Comparison of ENCODE assay signal across 30 mouse cellular contexts in the genomic region with DNA sequence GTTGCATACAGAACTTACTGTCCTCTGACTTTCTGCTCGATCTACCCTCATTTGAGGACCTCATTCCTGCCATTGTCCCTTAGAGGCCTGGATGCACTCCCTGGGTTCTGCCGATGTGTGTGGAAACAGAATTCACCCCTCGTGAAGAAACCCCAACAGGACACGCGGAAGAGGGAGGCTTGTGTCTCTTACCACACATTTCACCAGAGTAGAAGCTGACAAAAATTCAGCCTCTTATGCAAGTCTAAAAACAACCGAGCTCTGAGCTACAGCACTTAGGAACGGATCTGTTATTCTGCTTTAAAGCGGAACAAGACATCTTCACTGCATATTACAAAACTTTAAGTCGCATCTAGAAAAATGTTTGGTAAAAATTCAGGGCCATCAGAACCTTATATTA.
DNase-seq lines count a peak whose midpoint lies in the region; ATAC-seq and TF ChIP-seq lines count a peak whose summit lies in the region.
"Had no signal": no experiment of that assay in that cellular context is flagged by ENCODE, and none has a peak within 500 bp of the region (broad histone marks: within the 10 kb centered on the region; RNA-seq: fewer than 3 reads in every experiment).

No protein-coding gene starts in this region.

- H3K4me3 ChIP-seq in forebrain, embryonic 11.5 days (ENCODE audit: low read depth, low read length), result no peak overlapping the region
- no peak overlapping the region for H3K4me3 ChIP-seq in forebrain, embryonic 10.5 days
- no peak overlapping the region for H3K4me3 ChIP-seq in hindbrain, embryonic 10.5 days
- H3K4me3 ChIP-seq in hindbrain, embryonic 13.5 days, result no peak overlapping the region
- no peak overlapping the region for H3K4me3 ChIP-seq in left cerebral cortex, adult 2 months
- H3K4me3 ChIP-seq: embryonic facial prominence, embryonic 13.5 days; embryonic facial prominence, embryonic 15.5 days; erythroblast, embryonic 14.5 days; forebrain, embryonic 12.5 days had no signal

- no peak overlapping the region for H3K9ac ChIP-seq in forebrain, embryonic 11.5 days (ENCODE audit: low read length)
- H3K9ac ChIP-seq in hindbrain, embryonic 13.5 days, result no peak overlapping the region
- H3K9ac ChIP-seq: embryonic facial prominence, embryonic 13.5 days; embryonic facial prominence, embryonic 15.5 days; forebrain, embryonic 12.5 days had no signal

- no peak overlapping the region for H3K27ac ChIP-seq in forebrain, embryonic 11.5 days (ENCODE audit: low read depth, low read length)
- no peak overlapping the region for H3K27ac ChIP-seq in forebrain, embryonic 10.5 days
- H3K27ac ChIP-seq in hindbrain, embryonic 10.5 days, result 0 out of 2 replicates have a peak overlapping the region, but pooled peaks have one; percentile 16
- H3K27ac ChIP-seq in hindbrain, embryonic 13.5 days, result no peak overlapping the region
- H3K27ac ChIP-seq in left cerebral cortex, adult 2 months, result peak overlapping the region; percentile 2; the same call in 1 of the 2 replicates
- H3K27ac ChIP-seq: embryonic facial prominence, embryonic 13.5 days; embryonic facial prominence, embryonic 15.5 days; forebrain, embryonic 12.5 days had no signal

- WGBS in forebrain, embryonic 11.5 days, result 89% methylated on average over 9 of the region's 9 CpGs
- WGBS in forebrain, embryonic 10.5 days, result 91% methylated on average over 9 of the region's 9 CpGs
- WGBS in hindbrain, embryonic 10.5 days, result 88% methylated on average over 9 of the region's 9 CpGs
- WGBS in hindbrain, embryonic 13.5 days, result 87% methylated on average over 9 of the region's 9 CpGs

- H3K9me3 ChIP-seq in forebrain, embryonic 11.5 days (ENCODE audit: control insufficient read depth, low read length), result no peaks in the 10 kb centered on the region
- H3K9me3 ChIP-seq in forebrain, embryonic 10.5 days, result no peaks in the 10 kb centered on the region
- no peaks in the 10 kb centered on the region for H3K9me3 ChIP-seq in hindbrain, embryonic 10.5 days
- no peaks in the 10 kb centered on the region for H3K9me3 ChIP-seq in hindbrain, embryonic 13.5 days
- H3K9me3 ChIP-seq: embryonic facial prominence, embryonic 13.5 days; embryonic facial prominence, embryonic 15.5 days; forebrain, embryonic 12.5 days had no signal

- TF ChIP-seq CTCF in left cerebral cortex, adult 2 months (IDR thresholded peaks at IDR 0.05), result no peak

- no peak overlapping the region for H3K4me2 ChIP-seq in forebrain, embryonic 11.5 days (ENCODE audit: low read depth, low read length, severe bottlenecking)
- no peak overlapping the region for H3K4me2 ChIP-seq in hindbrain, embryonic 13.5 days
- H3K4me2 ChIP-seq: embryonic facial prominence, embryonic 13.5 days; embryonic facial prominence, embryonic 15.5 days; forebrain, embryonic 12.5 days had no signal

- H3K36me3 ChIP-seq in forebrain, embryonic 11.5 days (ENCODE audit: control insufficient read depth, insufficient read depth, low read length), result no peaks in the 10 kb centered on the region
- H3K36me3 ChIP-seq in forebrain, embryonic 10.5 days (replicated peaks), result peaks cover 11% of the 10 kb centered on the region
- no peaks in the 10 kb centered on the region for H3K36me3 ChIP-seq in hindbrain, embryonic 10.5 days
- no peaks in the 10 kb centered on the region for H3K36me3 ChIP-seq in hindbrain, embryonic 13.5 days
- H3K36me3 ChIP-seq: embryonic facial prominence, embryonic 13.5 days; embryonic facial prominence, embryonic 15.5 days; forebrain, embryonic 12.5 days; G1E had no signal

- H3K4me1 ChIP-seq in forebrain, embryonic 11.5 days (replicated peaks; ENCODE audit: control insufficient read depth, insufficient read depth, low read length), result peaks cover 12% of the 10 kb centered on the region; the same call in 1 of the 2 replicates
- peaks cover 34% of the 10 kb centered on the region for H3K4me1 ChIP-seq in forebrain, embryonic 10.5 days
- H3K4me1 ChIP-seq in hindbrain, embryonic 10.5 days (replicated peaks), result peaks cover 36% of the 10 kb centered on the region
- H3K4me1 ChIP-seq in hindbrain, embryonic 13.5 days (replicated peaks), result peaks cover 17% of the 10 kb centered on the region

- H3K27me3 ChIP-seq in forebrain, embryonic 11.5 days (ENCODE audit: control insufficient read depth, insufficient read depth, low read length), result no peaks in the 10 kb centered on the region
- H3K27me3 ChIP-seq in forebrain, embryonic 10.5 days (ENCODE audit: poor library complexity, severe bottlenecking), result no peaks in the 10 kb centered on the region
- H3K27me3 ChIP-seq in hindbrain, embryonic 10.5 days (ENCODE audit: insufficient read depth, poor library complexity, severe bottlenecking), result no peaks in the 10 kb centered on the region
- no peaks in the 10 kb centered on the region for H3K27me3 ChIP-seq in hindbrain, embryonic 13.5 days
- H3K27me3 ChIP-seq: CH12.LX; embryonic facial prominence, embryonic 13.5 days; embryonic facial prominence, embryonic 15.5 days; forebrain, embryonic 12.5 days; Patski had no signal

- intact Hi-C loops in left cerebral cortex, adult 2 months (cut with DNase I), result no loop called here
- intact Hi-C loops in left cerebral cortex, postnatal 10 days (cut with DNase I), result no loop called here

- ATAC-seq in forebrain, embryonic 11.5 days (replicated peaks; ENCODE audit: low FRiP score), result no peak
- ATAC-seq in hindbrain, embryonic 13.5 days (ENCODE audit: low FRiP score), result no peak
- ATAC-seq in megakaryocyte progenitor cell, adult 5-6 weeks (replicated peaks; ENCODE audit: poor library complexity), result peak; percentile 52; the same call in 1 of the 2 replicates
- ATAC-seq: activated CD4-positive, CD25-positive, alpha-beta regulatory T cell, adult 4 months; CD4-positive, CD25-positive, alpha-beta regulatory T cell, adult 4 months; forebrain, embryonic 14.5 days; forebrain, embryonic 16.5 days; Patski had no signal

- DNase-seq in forebrain, embryonic 11.5 days (ENCODE audit: low spot score), result peak; percentile 33
- DNase-seq in forebrain, embryonic 10.5 days (ENCODE audit: extremely low spot score, low spot score), result no peak
- no peak for DNase-seq in hindbrain, embryonic 10.5 days (ENCODE audit: low spot score)
- no peak for DNase-seq in left cerebral cortex, adult 2 months (ENCODE audit: extremely low spot score in 1 of 2, low spot score in 2 of 2)
- DNase-seq in left cerebral cortex, postnatal 10 days (ENCODE audit: extremely low spot score in 1 of 2, low spot score in 2 of 2), result no peak
- DNase-seq in spleen, adult 12 weeks (ENCODE audit: low spot score), result no peak
- DNase-seq: adrenal gland, adult 8-10 months; adrenal gland, postnatal 14 days; adrenal gland, postnatal 36 days; B cell, adult 2 months; cerebellum, adult 11 months; cerebellum, adult 18-20 months; cerebellum, adult 8-10 months; cerebellum, adult 9-11 months; cerebellum, postnatal 14 days; cerebellum, postnatal 36 days; embryo, embryonic 11 days had no signal

Comparison
In these comparisons a context has a peak if more than half of its experiments do, and no peak if none do; other contexts are left out.
1. H3K27ac ChIP-seq: peak in hindbrain, embryonic 10.5 days (single experiment) and left cerebral cortex, adult 2 months (single experiment); none in forebrain, embryonic 11.5 days (single experiment), forebrain, embryonic 10.5 days (single experiment) and hindbrain, embryonic 13.5 days (single experiment).